Mouse (Mus musculus): ENCODE measurements around the gene Olfr1354.
"Not testable (repeated sequence)": the region's sequence is repeated elsewhere in the genome, so short reads cannot be mapped to it uniquely, and the experiment has no call there.

- TF ChIP-seq CTCF (IDR thresholded peaks at IDR 0.05; ENCODE audit: extremely low read depth, insufficient read length, insufficient replicate concordance, low read depth, low read length); POLR2A (IDR thresholded peaks at IDR 0.05; ENCODE audit: low read depth, low read length): not testable (repeated sequence)
Measured at GRCm38 (mm10) chr10:78950336-78950735, 37.4 kb downstream of the Olfr1354 start, which contains the start of gene Olfr8.

Measured in small intestine, adult 2 months (tissue).